Mouse (Mus musculus): ENCODE results near the gene Arel1. TPM values are rescaled to one million over a fixed set of nuclear protein-coding genes. Genes with fewer than 3 reads are reported as not detected.
A peak's percentile ranks its signal among the peaks of the same experiment; 100 is the strongest.

Gene Arel1
- polyA plus RNA-seq, 1 experiment from 2014 or later = 13.2 TPM

DNA sequence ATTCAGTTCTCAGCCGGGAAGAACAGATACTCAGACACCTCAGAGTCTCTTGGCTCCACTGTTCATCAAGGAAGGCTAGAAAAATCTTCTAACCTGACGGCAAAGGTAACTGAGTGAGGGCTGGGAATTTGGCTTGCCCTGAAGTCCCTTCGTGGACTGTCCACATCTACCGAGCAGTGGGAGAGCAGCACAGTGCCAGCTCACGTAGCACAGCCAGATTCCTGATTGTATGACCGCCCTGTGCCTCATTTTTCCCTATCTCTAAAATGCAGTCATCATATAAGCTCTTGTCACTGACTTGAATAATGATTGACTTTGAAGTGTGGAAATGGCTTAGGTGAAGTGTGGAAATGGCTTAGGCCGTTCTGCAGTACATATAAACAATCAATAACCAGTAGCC lies 66.3 kb downstream of the Arel1 start:
- Histone ChIP-seq H3K9ac (ENCODE audit: low read length) (no peak overlapping the region), H3K4me3 (ENCODE audit: control insufficient read depth in 1 of 2, insufficient read depth in 1 of 2, low read depth in 1 of 2, low read length in 2 of 2) (no peak overlapping the region), H3K9me3 (ENCODE audit: control insufficient read depth, low read length) (no peaks in the 10 kb centered on the region), H3K27me3 (ENCODE audit: control insufficient read depth, insufficient read depth, low read length) (no peaks in the 10 kb centered on the region), H3K27ac (replicated peaks in 1 of 2; ENCODE audit: control insufficient read depth in 1 of 2, insufficient read depth in 1 of 2, low read depth in 2 of 2, low read length in 2 of 2) (no peak overlapping the region), H3K36me3 (ENCODE audit: control insufficient read depth, insufficient read depth, low read length) (no peaks in the 10 kb centered on the region), H3K4me1 (ENCODE audit: control insufficient read depth in 2 of 2, insufficient read depth in 2 of 2, low read length in 2 of 2) (peaks cover 16% of the 10 kb centered on the region in 2 experiments), H3K4me2 (ENCODE audit: low read length) (no peak overlapping the region)
- WGBS = 72% methylated on average over 7 of the region's 7 CpGs
- no peak for ATAC-seq (ENCODE audit: insufficient number of reproducible peaks, insufficient read depth, low FRiP score, low read depth)

- WGBS = 73% methylated on average over 7 of the region's 7 CpGs
- ATAC-seq (ENCODE audit: insufficient number of reproducible peaks, insufficient read depth, low FRiP score, low read depth) = no peak
These were observed 70.4 kb downstream of the Arel1 start for GRCm38 (mm10) chr12:84900317-84900716.

GRCm38 (mm10) chr12:84897322-84897721 lies 73.4 kb downstream of the Arel1 start:
- Histone ChIP-seq H3K4me2 (ENCODE audit: low read length) (no peak overlapping the region), H3K4me1 (ENCODE audit: control insufficient read depth in 2 of 2, insufficient read depth in 2 of 2, low read length in 2 of 2) (peaks cover 4% of the 10 kb centered on the region in 2 experiments; a peak in 1 of 4 replicates), H3K9me3 (ENCODE audit: control insufficient read depth, low read length) (no peaks in the 10 kb centered on the region), H3K27ac (replicated peaks in 1 of 2; ENCODE audit: control insufficient read depth in 1 of 2, insufficient read depth in 1 of 2, low read depth in 2 of 2, low read length in 2 of 2) (no peak overlapping the region), H3K4me3 (ENCODE audit: control insufficient read depth in 1 of 2, insufficient read depth in 1 of 2, low read depth in 1 of 2, low read length in 2 of 2) (no peak overlapping the region), H3K27me3 (ENCODE audit: control insufficient read depth, insufficient read depth, low read length) (no peaks in the 10 kb centered on the region), H3K9ac (ENCODE audit: low read length) (no peak overlapping the region), H3K36me3 (ENCODE audit: control insufficient read depth, insufficient read depth, low read length) (no peaks in the 10 kb centered on the region)
- 74% methylated on average over 5 of the region's 5 CpGs for WGBS
- ATAC-seq (ENCODE audit: insufficient number of reproducible peaks, insufficient read depth, low FRiP score, low read depth) = no peak

More at GRCm38 (mm10) chr12:84900317-84900716, 70.4 kb downstream of the Arel1 start:
- H3K27ac ChIP-seq (replicated peaks in 1 of 2; ENCODE audit: control insufficient read depth in 1 of 2, insufficient read depth in 1 of 2, low read depth in 2 of 2, low read length in 2 of 2) = no peak overlapping the region
- H3K27me3 ChIP-seq (ENCODE audit: control insufficient read depth, insufficient read depth, low read length) = no peaks in the 10 kb centered on the region
- H3K36me3 ChIP-seq (ENCODE audit: control insufficient read depth, insufficient read depth, low read length) = no peaks in the 10 kb centered on the region
- H3K4me1 ChIP-seq (ENCODE audit: control insufficient read depth in 2 of 2, insufficient read depth in 2 of 2, low read length in 2 of 2) = peaks cover 4% of the 10 kb centered on the region in 2 experiments; a peak in 1 of 4 replicates
- no peak overlapping the region for H3K4me3 ChIP-seq (ENCODE audit: control insufficient read depth in 1 of 2, insufficient read depth in 1 of 2, low read depth in 1 of 2, low read length in 2 of 2)
- no peaks in the 10 kb centered on the region for H3K9me3 ChIP-seq (ENCODE audit: control insufficient read depth, low read length)
- H3K4me2 ChIP-seq (ENCODE audit: low read length) = no peak overlapping the region
- no peak overlapping the region for H3K9ac ChIP-seq (ENCODE audit: low read length)

- no peaks in the 10 kb centered on the region for H3K36me3 ChIP-seq (ENCODE audit: control insufficient read depth, insufficient read depth, low read length)
- 42% methylated on average over 6 of the region's 6 CpGs for WGBS
- H3K9me3 ChIP-seq (ENCODE audit: control insufficient read depth, low read length) = no peaks in the 10 kb centered on the region
- no peaks in the 10 kb centered on the region for H3K27me3 ChIP-seq (ENCODE audit: control insufficient read depth, insufficient read depth, low read length)
- ATAC-seq (ENCODE audit: insufficient number of reproducible peaks, insufficient read depth, low FRiP score, low read depth) = no peak
- peaks cover 4% of the 10 kb centered on the region in 2 experiments; a peak in 1 of 4 replicates for H3K4me1 ChIP-seq (ENCODE audit: control insufficient read depth in 2 of 2, insufficient read depth in 2 of 2, low read length in 2 of 2)
- no peak overlapping the region for H3K4me2 ChIP-seq (ENCODE audit: low read length)
- no peak overlapping the region for H3K4me3 ChIP-seq (ENCODE audit: control insufficient read depth in 1 of 2, insufficient read depth in 1 of 2, low read depth in 1 of 2, low read length in 2 of 2)
- H3K9ac ChIP-seq (ENCODE audit: low read length) = no peak overlapping the region
- H3K27ac ChIP-seq (replicated peaks in 1 of 2; ENCODE audit: control insufficient read depth in 1 of 2, insufficient read depth in 1 of 2, low read depth in 2 of 2, low read length in 2 of 2) = no peak overlapping the region
These were observed 74.5 kb downstream of the Arel1 start for GRCm38 (mm10) chr12:84896235-84896634.

DNA sequence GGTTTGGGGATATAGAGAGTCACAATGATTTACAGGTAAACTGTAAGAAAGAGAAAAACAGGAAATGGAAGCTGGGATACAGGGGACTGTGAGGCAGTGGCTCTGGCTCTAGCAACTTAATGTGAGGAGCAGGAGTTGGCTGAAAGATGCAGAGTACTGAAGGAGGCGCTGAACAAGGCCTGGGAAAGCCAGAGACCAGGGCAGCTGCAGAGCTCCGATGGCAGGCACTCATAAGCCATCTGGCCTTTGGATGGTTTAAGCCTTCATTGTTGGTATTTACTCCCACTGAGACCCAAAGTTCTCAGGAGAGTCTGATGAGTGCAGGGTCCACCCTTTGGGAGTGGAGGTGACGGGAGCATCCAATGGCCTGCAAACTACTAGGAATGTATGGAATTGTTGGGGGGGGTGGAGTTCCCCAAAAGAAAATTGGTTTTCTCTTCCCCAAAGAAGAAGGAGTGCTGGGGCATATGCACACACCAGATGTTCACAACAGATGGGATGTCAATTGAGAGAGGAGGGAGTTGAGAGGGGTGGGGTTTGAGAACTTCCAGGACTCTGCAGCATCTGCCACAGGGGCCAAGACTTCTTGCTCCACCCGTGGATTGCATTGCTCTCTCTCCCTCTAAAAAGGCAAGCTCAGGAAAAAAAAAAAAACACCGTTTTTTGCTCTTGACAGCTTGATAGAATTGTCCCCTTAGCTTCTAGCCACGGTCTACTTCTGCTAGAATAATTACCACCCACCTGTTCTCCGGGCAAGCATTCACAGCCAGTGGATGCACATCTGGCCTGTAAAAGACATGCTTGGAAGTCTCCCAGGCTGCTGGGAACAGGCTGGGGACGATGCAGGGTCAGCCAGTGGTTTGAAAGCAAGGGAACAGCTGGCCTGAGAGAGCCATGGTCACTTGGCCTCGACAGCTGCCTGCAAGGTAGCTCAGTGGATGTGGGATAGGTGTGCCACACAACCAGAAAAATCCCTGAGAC lies 76.8 kb downstream of the Arel1 start:
- H3K9me3 ChIP-seq (ENCODE audit: control insufficient read depth, low read length) = no peaks in the 10 kb centered on the region
- H3K9ac ChIP-seq (ENCODE audit: low read length) = no peak overlapping the region
- peaks cover 5% of the 10 kb centered on the region; the same call in 1 of the 2 replicates for H3K27me3 ChIP-seq (ENCODE audit: control insufficient read depth, insufficient read depth, low read length)
- peaks cover 4% of the 10 kb centered on the region in 2 experiments; a peak in 1 of 4 replicates for H3K4me1 ChIP-seq (ENCODE audit: control insufficient read depth in 2 of 2, insufficient read depth in 2 of 2, low read length in 2 of 2)
- H3K4me3 ChIP-seq (ENCODE audit: control insufficient read depth in 1 of 2, insufficient read depth in 1 of 2, low read depth in 1 of 2, low read length in 2 of 2) = no peak overlapping the region
- H3K27ac ChIP-seq (replicated peaks in 1 of 2; ENCODE audit: control insufficient read depth in 1 of 2, insufficient read depth in 1 of 2, low read depth in 2 of 2, low read length in 2 of 2) = no peak overlapping the region
- H3K4me2 ChIP-seq (ENCODE audit: low read length) = no peak overlapping the region
- ATAC-seq (ENCODE audit: insufficient number of reproducible peaks, insufficient read depth, low FRiP score, low read depth) = no peak
- H3K36me3 ChIP-seq (ENCODE audit: control insufficient read depth, insufficient read depth, low read length) = no peaks in the 10 kb centered on the region
- WGBS = 66% methylated on average over 9 of the region's 9 CpGs

DNA sequence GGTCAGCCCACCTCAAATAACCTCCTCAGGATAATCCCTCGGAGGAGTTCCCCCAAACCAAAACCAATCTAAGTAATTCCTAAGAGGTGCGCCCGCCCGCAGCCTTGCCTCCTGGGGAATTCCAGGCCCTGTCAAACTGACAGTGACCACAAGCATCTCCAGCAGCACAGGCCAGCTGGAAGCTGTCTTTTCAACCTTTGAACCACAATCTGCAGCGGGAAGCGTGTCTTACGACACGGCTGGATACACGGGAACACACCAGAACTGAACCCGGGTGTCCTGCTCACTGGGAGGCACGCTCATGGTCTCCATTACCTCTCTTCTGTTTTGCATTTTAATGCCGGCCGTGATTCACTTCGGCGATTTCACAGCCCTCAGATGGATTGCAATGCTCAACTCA lies 80.4 kb downstream of the Arel1 start:
- ATAC-seq (ENCODE audit: insufficient number of reproducible peaks, insufficient read depth, low FRiP score, low read depth) = no peak
- WGBS = 60% methylated on average over 15 of the region's 15 CpGs
- Histone ChIP-seq H3K9ac (ENCODE audit: low read length) (no peak overlapping the region), H3K27ac (replicated peaks in 1 of 2; ENCODE audit: control insufficient read depth in 1 of 2, insufficient read depth in 1 of 2, low read depth in 2 of 2, low read length in 2 of 2) (no peak overlapping the region), H3K4me3 (ENCODE audit: control insufficient read depth in 1 of 2, insufficient read depth in 1 of 2, low read depth in 1 of 2, low read length in 2 of 2) (no peak overlapping the region), H3K9me3 (ENCODE audit: control insufficient read depth, low read length) (peaks cover 6% of the 10 kb centered on the region; the same call in 1 of the 2 replicates), H3K4me1 (ENCODE audit: control insufficient read depth in 2 of 2, insufficient read depth in 2 of 2, low read length in 2 of 2) (no peaks in the 10 kb centered on the region; a peak in 1 of 4 replicates), H3K27me3 (ENCODE audit: control insufficient read depth, insufficient read depth, low read length) (peaks cover 5% of the 10 kb centered on the region; the same call in 1 of the 2 replicates), H3K36me3 (ENCODE audit: control insufficient read depth, insufficient read depth, low read length) (no peaks in the 10 kb centered on the region), H3K4me2 (ENCODE audit: low read length) (no peak overlapping the region)

DNA sequence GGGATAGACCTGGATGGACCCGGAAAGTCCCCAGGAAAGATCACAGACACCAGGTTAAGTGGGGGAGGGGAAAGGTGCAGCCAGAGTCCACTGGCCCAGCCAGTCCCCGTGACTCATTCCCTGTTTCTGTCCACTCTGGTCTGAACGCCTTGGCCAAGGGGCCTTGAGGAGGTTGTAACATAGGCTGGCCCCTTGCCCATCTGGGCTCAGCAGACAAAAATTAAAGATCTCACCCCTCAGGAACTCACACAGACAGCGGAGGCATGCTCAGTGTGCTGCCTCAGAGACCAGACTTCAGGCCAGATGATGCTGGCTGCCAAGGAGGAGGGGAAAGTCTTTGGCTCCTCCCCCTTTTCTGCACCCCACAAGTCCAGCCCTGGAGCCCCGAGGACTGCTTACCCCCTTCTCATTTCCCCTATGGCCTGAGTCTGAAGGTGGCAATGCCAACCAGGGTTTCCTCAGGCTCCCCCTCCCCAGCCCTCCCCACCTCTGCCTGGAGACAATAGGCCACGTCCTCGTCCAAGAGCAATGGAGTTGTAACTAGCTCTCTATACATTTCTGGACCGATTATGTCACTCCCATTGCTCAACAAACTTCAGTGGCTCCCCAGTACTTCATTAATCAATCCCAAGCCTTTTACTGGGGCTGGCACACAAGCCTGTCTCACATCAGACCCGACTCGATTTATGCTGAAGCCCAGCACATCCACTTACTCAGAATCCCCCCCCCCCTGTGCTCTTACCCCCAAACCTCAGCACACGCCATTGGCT lies 85.4 kb downstream of the Arel1 start:
- Histone ChIP-seq H3K4me1 (ENCODE audit: control insufficient read depth in 2 of 2, insufficient read depth in 2 of 2, low read length in 2 of 2) (no peaks in the 10 kb centered on the region; a peak in 1 of 4 replicates), H3K4me2 (ENCODE audit: low read length) (no peak overlapping the region), H3K36me3 (ENCODE audit: control insufficient read depth, insufficient read depth, low read length) (no peaks in the 10 kb centered on the region), H3K27ac (replicated peaks in 1 of 2; ENCODE audit: control insufficient read depth in 1 of 2, insufficient read depth in 1 of 2, low read depth in 2 of 2, low read length in 2 of 2) (no peak overlapping the region), H3K9me3 (ENCODE audit: control insufficient read depth, low read length) (peaks cover 6% of the 10 kb centered on the region; the same call in 1 of the 2 replicates), H3K9ac (ENCODE audit: low read length) (no peak overlapping the region), H3K4me3 (ENCODE audit: control insufficient read depth in 1 of 2, insufficient read depth in 1 of 2, low read depth in 1 of 2, low read length in 2 of 2) (no peak overlapping the region), H3K27me3 (ENCODE audit: control insufficient read depth, insufficient read depth, low read length) (peaks cover 19% of the 10 kb centered on the region; the same call in 1 of the 2 replicates)
- WGBS = 62% methylated on average over 11 of the region's 11 CpGs
- peak; percentile 50; the same call in 1 of the 2 replicates for ATAC-seq (ENCODE audit: insufficient number of reproducible peaks, insufficient read depth, low FRiP score, low read depth)

Data from heart, embryonic 14.5 days (tissue).